Mouse (Mus musculus) embryonic facial prominence, embryonic 12.5 days (tissue): ENCODE results near the gene Ubl4b. TPM values are rescaled to one million over a fixed set of nuclear protein-coding genes. Genes with fewer than 3 reads are reported as not detected.

Source experiments
- ATAC-seq: fragments of 200-750 bp; cut with Nextera tagmentation; 2 replicates; pipeline ENCODE4 v1.8.0; 2017; ENCODE audit not compliant: insufficient number of reproducible peaks, insufficient read depth, low FRiP score, low TSS enrichment
- H3K27ac ChIP-seq: fragments of 300-500 bp; sonication (generic); 2 replicates; pipeline ENCODE4 v1.5.1; 2016; ENCODE audit warnings: mild to moderate bottlenecking
- H3K27me3 ChIP-seq: fragments of 300-500 bp; sonication (generic); 2 replicates; pipeline ENCODE4 v1.6.1; 2016; ENCODE audit warnings: mild to moderate bottlenecking, moderate library complexity
- H3K36me3 ChIP-seq: fragments of 300-500 bp; sonication (generic); 2 replicates; pipeline ENCODE4 v1.6.1; 2016; ENCODE audit warnings: mild to moderate bottlenecking
- H3K4me1 ChIP-seq: fragments of 300-500 bp; sonication (generic); 2 replicates; pipeline ENCODE4 v1.6.1; 2016
- H3K4me2 ChIP-seq: fragments of 300-500 bp; sonication (generic); replicated peaks from 2 replicates; pipeline ENCODE4 v1.6.1; 2016; ENCODE audit warnings: mild to moderate bottlenecking, moderate library complexity
- H3K4me3 ChIP-seq: fragments of 300-500 bp; sonication (generic); 2 replicates; pipeline ENCODE4 v1.5.1; 2016; ENCODE audit warnings: mild to moderate bottlenecking
- H3K9ac ChIP-seq: fragments of 300-500 bp; sonication (generic); 2 replicates; pipeline ENCODE4 v1.6.1; 2016; ENCODE audit warnings: mild to moderate bottlenecking, moderate library complexity
- H3K9me3 ChIP-seq: fragments of 300-500 bp; sonication (generic); 2 replicates; pipeline ENCODE4 v1.6.1; 2016; ENCODE audit warnings: mild to moderate bottlenecking, moderate library complexity
- WGBS: fragments of 180-500 bp; shearing (Covaris S2); methylation state at CpG from one replicate; pipeline ENCODE4 v1.1.7; 2016; 5-methylcytosine and 5-hydroxymethylcytosine counted together
- polyA plus RNA-seq: library from polyadenylated mRNA; unstranded; fragments of >200 nt; fragmentation: Nextera tagmentation; extraction: Ambion mirVana; gene quantifications from 2 replicates; pipeline ENCODE4 v1.2.1, GENCODE M21; 2016

Gene Ubl4b
- polyA plus RNA-seq, 1 experiment from 2014 or later: 0.46 TPM

- WGBS: 21% methylated on average over 4 of the region's 4 CpGs
- no peak for ATAC-seq
- no peak overlapping the region for H3K9ac ChIP-seq
- no peak overlapping the region for H3K4me3 ChIP-seq
- no peak overlapping the region for H3K4me2 ChIP-seq
- H3K36me3 ChIP-seq: no peaks in the 10 kb centered on the region
- 0 out of 2 replicates have a peak overlapping the region, but pooled peaks have one; percentile 58 for H3K27ac ChIP-seq
- H3K4me1 ChIP-seq: peaks cover 18% of the 10 kb centered on the region
- H3K27me3 ChIP-seq: no peaks in the 10 kb centered on the region
- no peaks in the 10 kb centered on the region for H3K9me3 ChIP-seq
Observed at GRCm38 (mm10) chr3:107563880-107564279, 9.0 kb upstream of the Ubl4b start.

- Histone ChIP-seq H3K4me1 (peaks cover 18% of the 10 kb centered on the region), H3K27me3 (no peaks in the 10 kb centered on the region)
- WGBS: 79% methylated on average over 4 of the region's 4 CpGs
Observed at GRCm38 (mm10) chr3:107562591-107562990, 7.7 kb upstream of the Ubl4b start.

GRCm38 (mm10) chr3:107562104-107562503, 7.2 kb upstream of the Ubl4b start:
- ATAC-seq: no peak
- 82% methylated on average over 2 of the region's 2 CpGs for WGBS
- no peak overlapping the region for H3K4me3 ChIP-seq
- peaks cover 18% of the 10 kb centered on the region for H3K4me1 ChIP-seq
- H3K9ac ChIP-seq: no peak overlapping the region
- H3K9me3 ChIP-seq: no peaks in the 10 kb centered on the region
- H3K27ac ChIP-seq: no peak overlapping the region
- H3K27me3 ChIP-seq: no peaks in the 10 kb centered on the region
- H3K36me3 ChIP-seq: no peaks in the 10 kb centered on the region
- H3K4me2 ChIP-seq: no peak overlapping the region

More at GRCm38 (mm10) chr3:107562591-107562990, 7.7 kb upstream of the Ubl4b start:
- Histone ChIP-seq H3K4me3 (no peak overlapping the region), H3K36me3 (no peaks in the 10 kb centered on the region), H3K4me2 (no peak overlapping the region), H3K9me3 (no peaks in the 10 kb centered on the region), H3K27ac (no peak overlapping the region), H3K9ac (no peak overlapping the region)
- ATAC-seq: no peak

GRCm38 (mm10) chr3:107559183-107559582, 4.3 kb upstream of the Ubl4b start:
- peaks cover 7% of the 10 kb centered on the region; the same call in 1 of the 2 replicates for H3K4me1 ChIP-seq
- ATAC-seq: peak; percentile 22; the same call in 1 of the 2 replicates
- no peak overlapping the region for H3K4me3 ChIP-seq
- WGBS: 12% methylated on average over 3 of the region's 3 CpGs
- no peak overlapping the region for H3K9ac ChIP-seq
- H3K36me3 ChIP-seq: no peaks in the 10 kb centered on the region
- H3K27me3 ChIP-seq: 0 out of 2 replicates have a peak, but pooled peaks cover 5% of the 10 kb centered on the region
- H3K27ac ChIP-seq: no peak overlapping the region
- H3K9me3 ChIP-seq: no peaks in the 10 kb centered on the region
- H3K4me2 ChIP-seq: no peak overlapping the region

- H3K4me3 ChIP-seq: no peak overlapping the region
- H3K9ac ChIP-seq: no peak overlapping the region
- ATAC-seq: no peak
- H3K4me2 ChIP-seq: no peak overlapping the region
- 0 out of 2 replicates have a peak, but pooled peaks cover 5% of the 10 kb centered on the region for H3K27me3 ChIP-seq
- no peaks in the 10 kb centered on the region for H3K9me3 ChIP-seq
- no peak overlapping the region for H3K27ac ChIP-seq
- peaks cover 4% of the 10 kb centered on the region; the same call in 1 of the 2 replicates for H3K4me1 ChIP-seq
- 30% methylated on average over 3 of the region's 3 CpGs for whole genome bisulfite sequencing
- H3K36me3 ChIP-seq: no peaks in the 10 kb centered on the region
Observed at GRCm38 (mm10) chr3:107558740-107559139, 3.9 kb upstream of the Ubl4b start.

- Histone ChIP-seq H3K4me3 (no peak overlapping the region), H3K9ac (no peak overlapping the region), H3K4me1 (peaks cover 5% of the 10 kb centered on the region; the same call in 1 of the 2 replicates), H3K36me3 (no peaks in the 10 kb centered on the region), H3K4me2 (no peak overlapping the region), H3K27me3 (0 out of 2 replicates have a peak, but pooled peaks cover 8% of the 10 kb centered on the region), H3K27ac (no peak overlapping the region), H3K9me3 (no peaks in the 10 kb centered on the region)
- no peak for ATAC-seq
- 73% methylated on average over 16 of the region's 17 CpGs for WGBS
Observed at GRCm38 (mm10) chr3:107550409-107551049, 4.3 kb downstream of the Ubl4b start.

- H3K4me2 ChIP-seq: no peak overlapping the region
- peaks cover 5% of the 10 kb centered on the region; the same call in 1 of the 2 replicates for H3K4me1 ChIP-seq
- no peak overlapping the region for H3K9ac ChIP-seq
- no peak overlapping the region for H3K27ac ChIP-seq
- no peak overlapping the region for H3K4me3 ChIP-seq
- WGBS: 68% methylated on average over 2 of the region's 2 CpGs
- H3K27me3 ChIP-seq: 0 out of 2 replicates have a peak, but pooled peaks cover 3% of the 10 kb centered on the region
- no peak for ATAC-seq
- no peaks in the 10 kb centered on the region for H3K9me3 ChIP-seq
- H3K36me3 ChIP-seq: no peaks in the 10 kb centered on the region
Observed at GRCm38 (mm10) chr3:107546956-107547355, 7.9 kb downstream of the Ubl4b start.

GRCm38 (mm10) chr3:107545716-107546412, 9.0 kb downstream of the Ubl4b start:
- H3K4me3 ChIP-seq: no peak overlapping the region

GRCm38 (mm10) chr3:107545278-107545677, 9.6 kb downstream of the Ubl4b start:
- no peaks in the 10 kb centered on the region for H3K36me3 ChIP-seq
- H3K27ac ChIP-seq: no peak overlapping the region
- no peaks in the 10 kb centered on the region for H3K27me3 ChIP-seq
- no peak overlapping the region for H3K4me3 ChIP-seq
- no peaks in the 10 kb centered on the region for H3K9me3 ChIP-seq
- peaks cover 5% of the 10 kb centered on the region; the same call in 1 of the 2 replicates for H3K4me1 ChIP-seq
- H3K4me2 ChIP-seq: no peak overlapping the region
- no peak for ATAC-seq
- no peak overlapping the region for H3K9ac ChIP-seq
- WGBS: 81% methylated on average over 5 of the region's 5 CpGs

More at GRCm38 (mm10) chr3:107545716-107546412, 9.0 kb downstream of the Ubl4b start:
- Histone ChIP-seq H3K4me1 (peaks cover 5% of the 10 kb centered on the region; the same call in 1 of the 2 replicates), H3K27ac (no peak overlapping the region), H3K4me2 (no peak overlapping the region), H3K27me3 (0 out of 2 replicates have a peak, but pooled peaks cover 2% of the 10 kb centered on the region), H3K9ac (no peak overlapping the region), H3K36me3 (no peaks in the 10 kb centered on the region), H3K9me3 (no peaks in the 10 kb centered on the region)
- ATAC-seq: no peak
- WGBS: 77% methylated on average over 10 of the region's 10 CpGs

- no peak overlapping the region for H3K27ac ChIP-seq
- H3K9me3 ChIP-seq: no peaks in the 10 kb centered on the region
- no peaks in the 10 kb centered on the region for H3K4me1 ChIP-seq
- no peak overlapping the region for H3K9ac ChIP-seq
- H3K4me3 ChIP-seq: no peak overlapping the region
- H3K36me3 ChIP-seq: no peaks in the 10 kb centered on the region
- no peak overlapping the region for H3K4me2 ChIP-seq
- ATAC-seq: no peak
- WGBS: 70% methylated on average over 8 of the region's 8 CpGs
- 0 out of 2 replicates have a peak, but pooled peaks cover 3% of the 10 kb centered on the region for H3K27me3 ChIP-seq
Observed at GRCm38 (mm10) chr3:107543158-107544080, 11.5 kb downstream of the Ubl4b start.

- Histone ChIP-seq H3K27me3 (0 out of 2 replicates have a peak, but pooled peaks cover 3% of the 10 kb centered on the region), H3K9me3 (no peaks in the 10 kb centered on the region), H3K9ac (no peak overlapping the region), H3K36me3 (no peaks in the 10 kb centered on the region), H3K4me1 (no peaks in the 10 kb centered on the region; the same call in 1 of the 2 replicates), H3K4me2 (no peak overlapping the region), H3K27ac (no peak overlapping the region), H3K4me3 (no peak overlapping the region)
- ATAC-seq: no peak
- WGBS: 52% methylated on average over 4 of the region's 4 CpGs
Observed at GRCm38 (mm10) chr3:107542584-107542983, 12.3 kb downstream of the Ubl4b start.
